Mouse (Mus musculus) MEL (cell line): ENCODE results near the gene Fam57b. TPM values are rescaled to one million over a fixed set of nuclear protein-coding genes. Genes with fewer than 3 reads are reported as not detected.

Experiments
- DNase-seq: peaks from one replicate; pipeline ENCODE4 v3.0.0; 2011; ENCODE audit warnings: low read depth, low spot score
- H3K27ac ChIP-seq: 2 replicates; pipeline ENCODE4 v1.5.1; 2012; ENCODE audit warnings: low read depth, mild to moderate bottlenecking, control low read depth, low read length, moderate library complexity; ENCODE audit not compliant: control insufficient read depth
- H3K27me3 ChIP-seq, 2 experiments: fragments of 150-350 bp in 1 of 2; sonication (generic) in 1 of 2; 2 replicates each; pipeline ENCODE4 v1.6.1; 2012; ENCODE audit warnings: low read length in 2 of 2, mild to moderate bottlenecking in 2 of 2, improper control_type of control experiment in 1 of 2, moderate library complexity in 1 of 2; ENCODE audit not compliant: insufficient read depth in 2 of 2, control insufficient read depth in 1 of 2
- H3K36me3 ChIP-seq, 2 experiments: 2 replicates each; pipeline ENCODE4 v1.6.1; 2012 to 2014; ENCODE audit warnings: low read length in 2 of 2, improper control_type of control experiment in 1 of 2, inconsistent platforms in 1 of 2, mild to moderate bottlenecking in 1 of 2; ENCODE audit not compliant: insufficient read depth in 2 of 2, control insufficient read depth in 1 of 2
- H3K4me1 ChIP-seq, 2 experiments: fragments of 150-350 bp in 1 of 2; sonication (generic) in 1 of 2; 2 replicates each; pipeline ENCODE4 v1.6.1; 2012; ENCODE audit warnings: low read length in 2 of 2, improper control_type of control experiment in 1 of 2, mild to moderate bottlenecking in 1 of 2; ENCODE audit not compliant: insufficient read depth in 2 of 2, control insufficient read depth in 1 of 2
- H3K4me3 ChIP-seq, 2 experiments: fragments of 150-350 bp in 1 of 2; sonication (generic) in 1 of 2; 2 replicates each; pipeline ENCODE4 v1.5.1; 2012; ENCODE audit warnings: low read depth in 2 of 2, low read length in 2 of 2, mild to moderate bottlenecking in 2 of 2, moderate library complexity in 2 of 2, control low read depth in 1 of 2, improper control_type of control experiment in 1 of 2; ENCODE audit not compliant: control insufficient read depth in 1 of 2, insufficient read depth in 1 of 2
- H3K79me2 ChIP-seq: 2 replicates; pipeline ENCODE4 v1.6.1; 2012; ENCODE audit warnings: mild to moderate bottlenecking, low read length, moderate library complexity; ENCODE audit not compliant: control insufficient read depth, poor library complexity, insufficient read depth
- H3K9ac ChIP-seq: 2 replicates; pipeline ENCODE4 v1.6.1; 2012; ENCODE audit warnings: low read depth, mild to moderate bottlenecking, control low read depth, low read length, moderate library complexity; ENCODE audit not compliant: control insufficient read depth, poor library complexity, severe bottlenecking
- H3K9me3 ChIP-seq: fragments of 150-350 bp; sonication (generic); replicated peaks from 2 replicates; pipeline ENCODE4 v1.6.1; 2012; ENCODE audit warnings: mild to moderate bottlenecking, low read length, improper control_type of control experiment, moderate library complexity; ENCODE audit not compliant: insufficient read depth
- BHLHE40 ChIP-seq: IDR thresholded peaks from 2 replicates; pipeline ENCODE4 v1.6.1; 2012; ENCODE audit warnings: low read depth, mild to moderate bottlenecking, inconsistent platforms, low read length, improper control_type of control experiment, borderline replicate concordance
- CHD1 ChIP-seq: IDR thresholded peaks from 2 replicates; pipeline ENCODE4 v1.6.1; 2012; ENCODE audit warnings: low read depth, mild to moderate bottlenecking, inconsistent platforms, low read length, improper control_type of control experiment
- CHD2 ChIP-seq: IDR thresholded peaks from 2 replicates; pipeline ENCODE4 v1.6.1; 2011; ENCODE audit warnings: low read length, improper control_type of control experiment
- CTCF ChIP-seq, 3 experiments: IDR thresholded peaks in 2 of 3; conservative IDR thresholded peaks in 1 of 3; 2 replicates each; pipeline ENCODE4 v1.5.1; 2011 to 2012; ENCODE audit warnings: low read length in 3 of 3, low read depth in 2 of 3, mild to moderate bottlenecking in 2 of 3, improper control_type of control experiment in 1 of 3, inconsistent platforms in 1 of 3, mixed read lengths in 1 of 3, moderate library complexity in 1 of 3; ENCODE audit not compliant: control insufficient read depth in 1 of 3, insufficient read depth in 1 of 3, poor library complexity in 1 of 3, severe bottlenecking in 1 of 3
- E2F4 ChIP-seq: IDR thresholded peaks from 2 replicates; pipeline ENCODE4 v1.6.1; 2011; ENCODE audit warnings: low read depth, low read length, improper control_type of control experiment, borderline replicate concordance
- ELF1 ChIP-seq: IDR thresholded peaks from 2 replicates; pipeline ENCODE4 v1.6.1; 2014; ENCODE audit warnings: low read depth, mild to moderate bottlenecking, inconsistent platforms, low read length, improper control_type of control experiment, moderate library complexity
- EP300 ChIP-seq, 2 experiments: IDR thresholded peaks; 2 replicates each; pipeline ENCODE4 v1.6.1; 2011; ENCODE audit warnings: improper control_type of control experiment in 2 of 2, low read length in 2 of 2, low read depth in 1 of 2, mild to moderate bottlenecking in 1 of 2
- ETS1 ChIP-seq: IDR thresholded peaks from 2 replicates; pipeline ENCODE4 v1.6.1; 2012; ENCODE audit warnings: low read depth, mild to moderate bottlenecking, inconsistent platforms, low read length, improper control_type of control experiment, moderate library complexity
- GABPA ChIP-seq: IDR thresholded peaks from 2 replicates; pipeline ENCODE4 v1.6.1; 2012; ENCODE audit warnings: low read depth, mild to moderate bottlenecking, inconsistent platforms, low read length, improper control_type of control experiment, moderate library complexity
- GATA1 ChIP-seq: IDR thresholded peaks from 2 replicates; pipeline ENCODE4 v1.6.1; 2011; ENCODE audit warnings: low read depth, low read length, improper control_type of control experiment
- HCFC1 ChIP-seq: IDR thresholded peaks from 2 replicates; pipeline ENCODE4 v1.6.1; 2012; ENCODE audit warnings: low read depth, mild to moderate bottlenecking, inconsistent platforms, low read length, improper control_type of control experiment, moderate library complexity
- JUND ChIP-seq: IDR thresholded peaks from 2 replicates; pipeline ENCODE4 v1.6.1; 2011; ENCODE audit warnings: low read depth, mild to moderate bottlenecking, improper control_type of control experiment, low read length
- KAT2A ChIP-seq: conservative IDR thresholded peaks from 2 replicates; pipeline ENCODE4 v1.6.1; 2012; ENCODE audit warnings: low read depth, low read length, improper control_type of control experiment, inconsistent platforms
- MAFK ChIP-seq: IDR thresholded peaks from 2 replicates; pipeline ENCODE4 v1.6.1; 2011; ENCODE audit warnings: low read depth, mild to moderate bottlenecking, low read length, improper control_type of control experiment, borderline replicate concordance
- MAX ChIP-seq: IDR thresholded peaks from 2 replicates; pipeline ENCODE4 v1.6.1; 2011; ENCODE audit warnings: low read length, improper control_type of control experiment
- MAZ ChIP-seq: IDR thresholded peaks from 2 replicates; pipeline ENCODE4 v1.6.1; 2012; ENCODE audit warnings: low read depth, mild to moderate bottlenecking, inconsistent platforms, low read length, improper control_type of control experiment
- MEF2A ChIP-seq: IDR thresholded peaks from 2 replicates; pipeline ENCODE4 v1.6.1; 2014; ENCODE audit warnings: low read depth, mild to moderate bottlenecking, inconsistent platforms, low read length, improper control_type of control experiment; ENCODE audit not compliant: poor library complexity, insufficient replicate concordance, severe bottlenecking; ENCODE audit errors: extremely low read depth
- MXI1 ChIP-seq: IDR thresholded peaks from 2 replicates; pipeline ENCODE4 v1.6.1; 2011; ENCODE audit warnings: mild to moderate bottlenecking, low read depth, low read length, improper control_type of control experiment
- MYB ChIP-seq: IDR thresholded peaks from 2 replicates; pipeline ENCODE4 v1.6.1; 2011; ENCODE audit warnings: mild to moderate bottlenecking, low read depth, low read length, improper control_type of control experiment
- MYC ChIP-seq: IDR thresholded peaks from 2 replicates; pipeline ENCODE4 v1.6.1; 2011; ENCODE audit warnings: low read depth, mild to moderate bottlenecking, low read length, improper control_type of control experiment, moderate library complexity
- NELFE ChIP-seq: IDR thresholded peaks from 2 replicates; pipeline ENCODE4 v1.6.1; 2011; ENCODE audit warnings: low read depth, low read length, improper control_type of control experiment
- NRF1 ChIP-seq: IDR thresholded peaks from 2 replicates; pipeline ENCODE4 v1.6.1; 2014; ENCODE audit warnings: low read depth, mild to moderate bottlenecking, inconsistent platforms, low read length, improper control_type of control experiment, moderate library complexity; ENCODE audit not compliant: poor library complexity, insufficient read depth, severe bottlenecking
- POLR2A ChIP-seq, 2 experiments: IDR thresholded peaks; 2 replicates each; pipeline ENCODE4 v1.6.1; 2011 to 2012; ENCODE audit warnings: low read length in 2 of 2, mild to moderate bottlenecking in 2 of 2, control low read depth in 1 of 2, improper control_type of control experiment in 1 of 2, low read depth in 1 of 2, moderate library complexity in 1 of 2; ENCODE audit not compliant: control insufficient read depth in 1 of 2, insufficient read depth in 1 of 2, poor library complexity in 1 of 2
- POLR2AphosphoS2 ChIP-seq: IDR thresholded peaks from 2 replicates; pipeline ENCODE4 v1.6.1; 2011; ENCODE audit warnings: low read length, improper control_type of control experiment
- RAD21 ChIP-seq: IDR thresholded peaks from 2 replicates; pipeline ENCODE4 v1.6.1; 2011; ENCODE audit warnings: mild to moderate bottlenecking, low read depth, low read length, improper control_type of control experiment
- RCOR1 ChIP-seq: IDR thresholded peaks from 2 replicates; pipeline ENCODE4 v1.6.1; 2012; ENCODE audit warnings: low read depth, mild to moderate bottlenecking, inconsistent platforms, low read length, improper control_type of control experiment
- SIN3A ChIP-seq: IDR thresholded peaks from 2 replicates; pipeline ENCODE4 v1.6.1; 2012; ENCODE audit warnings: low read length, improper control_type of control experiment, inconsistent platforms
- SMC3 ChIP-seq: IDR thresholded peaks from 2 replicates; pipeline ENCODE4 v1.6.1; 2011; ENCODE audit warnings: low read depth, low read length, improper control_type of control experiment
- TAL1 ChIP-seq: IDR thresholded peaks from 2 replicates; pipeline ENCODE4 v1.6.1; 2012; ENCODE audit warnings: mild to moderate bottlenecking, inconsistent platforms, low read length, moderate library complexity, mixed read lengths
- TBP ChIP-seq: IDR thresholded peaks from 2 replicates; pipeline ENCODE4 v1.8.0; 2011; ENCODE audit warnings: low read depth, low read length, improper control_type of control experiment
- TCF12 ChIP-seq: IDR thresholded peaks from 2 replicates; pipeline ENCODE4 v1.6.1; 2014; ENCODE audit warnings: low read depth, mild to moderate bottlenecking, inconsistent platforms, low read length, improper control_type of control experiment, moderate library complexity
- UBTF ChIP-seq: IDR thresholded peaks from 2 replicates; pipeline ENCODE4 v1.6.1; 2012; ENCODE audit warnings: low read depth, mild to moderate bottlenecking, inconsistent platforms, low read length, improper control_type of control experiment, moderate library complexity, borderline replicate concordance; ENCODE audit not compliant: insufficient read depth
- USF1 ChIP-seq: IDR thresholded peaks from 2 replicates; pipeline ENCODE4 v1.6.1; 2014; ENCODE audit warnings: low read depth, mild to moderate bottlenecking, inconsistent platforms, low read length, improper control_type of control experiment, moderate library complexity
- ZC3H11A ChIP-seq: IDR thresholded peaks from 2 replicates; pipeline ENCODE4 v1.6.1; 2012; ENCODE audit warnings: low read depth, mild to moderate bottlenecking, inconsistent platforms, low read length, improper control_type of control experiment
- ZKSCAN1 ChIP-seq: IDR thresholded peaks from 2 replicates; pipeline ENCODE4 v1.6.1; 2012; ENCODE audit warnings: low read depth, mild to moderate bottlenecking, inconsistent platforms, low read length, improper control_type of control experiment, moderate library complexity
- ZMIZ1 ChIP-seq: IDR thresholded peaks from 2 replicates; pipeline ENCODE4 v1.6.1; 2012; ENCODE audit warnings: low read depth, mild to moderate bottlenecking, inconsistent platforms, low read length, improper control_type of control experiment, moderate library complexity
- ZNF384 ChIP-seq: IDR thresholded peaks from 2 replicates; pipeline ENCODE4 v1.6.1; 2012; ENCODE audit warnings: low read depth, mild to moderate bottlenecking, inconsistent platforms, low read length, improper control_type of control experiment
- polyA plus RNA-seq, 2 experiments: library from polyadenylated mRNA; stranded (reverse) in 1 of 2; unstranded in 1 of 2; fragments of >175 nt in 1 of 2; fragments of >200 nt in 1 of 2; gene quantifications; 2 replicates each; pipeline versions ENCODE4 v1.2.1 to v1.2.4; 2012; ENCODE audit warnings: low replicate concordance in 2 of 2, low read depth in 1 of 2; ENCODE audit not compliant: insufficient read length in 2 of 2, insufficient read depth in 1 of 2, missing spikeins in 1 of 2
- total RNA-seq: library from RNA; depleted of rRNA; stranded (reverse); fragments of 300-350 nt; gene quantifications from 2 replicates; pipeline ENCODE4 v1.2.3, GENCODE M21; 2012

The Fam57b gene
- total and polyA plus RNA-seq, 3 experiments: 0.50 to 1.7 TPM; not detected in 1

DNA sequence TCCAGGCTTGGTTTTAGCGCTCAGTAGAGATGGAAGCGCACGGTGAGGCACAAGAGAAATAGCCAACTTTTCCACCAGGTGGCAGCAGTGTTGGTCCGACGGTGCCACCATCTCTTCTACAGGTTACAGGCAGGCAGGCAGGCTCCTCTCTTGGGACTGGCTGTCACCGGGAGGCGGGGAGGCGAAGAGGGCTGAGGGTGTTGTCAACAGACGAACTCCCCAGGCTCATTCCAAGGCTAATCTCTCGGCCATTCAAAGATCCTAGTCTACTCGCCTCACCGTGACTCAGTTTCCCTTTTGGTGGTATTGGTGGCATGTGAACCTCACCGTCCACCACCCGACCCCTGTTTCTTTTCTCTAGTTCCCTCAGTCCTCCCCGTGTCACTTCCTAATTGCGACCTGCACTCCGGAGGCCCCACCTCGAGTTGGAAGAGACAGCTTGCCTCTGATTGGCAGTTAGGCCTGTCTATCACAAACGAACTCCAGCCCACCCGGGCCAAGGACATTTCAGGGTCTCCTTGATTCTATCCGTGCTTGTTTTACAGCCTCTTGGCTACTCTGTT lies 34.6 kb downstream of the Fam57b start:
- 0 out of 4 replicates have a peak, but pooled peaks cover 0 to 4% of the 10 kb centered on the region in 2 experiments for H3K4me1 ChIP-seq
- peak; percentile 97 for DNase-seq
- H3K4me3 ChIP-seq: peak overlapping the region; percentile 66 to 88
- peak overlapping the region; percentile 76 for H3K9ac ChIP-seq
- H3K36me3 ChIP-seq: no peaks in the 10 kb centered on the region
- no peaks in the 10 kb centered on the region for H3K9me3 ChIP-seq
- H3K79me2 ChIP-seq: no peaks in the 10 kb centered on the region
- peak overlapping the region; percentile 62 for H3K27ac ChIP-seq
- no peaks in the 10 kb centered on the region; a peak in 1 of 4 replicates for H3K27me3 ChIP-seq
- TF ChIP-seq SMC3: peak; percentile 98
- peak; percentile 63 to 94 (median 93) for TF ChIP-seq CTCF (IDR thresholded peaks at IDR 0.05 in 2 of 3, conservative IDR thresholded peaks at IDR 0.05 in 1 of 3; ENCODE audit: control insufficient read depth in 1 of 3, insufficient read depth in 1 of 3, low read depth in 2 of 3, low read length in 3 of 3, poor library complexity in 1 of 3, severe bottlenecking in 1 of 3)
- TF ChIP-seq MYB: no peak
- TF ChIP-seq ZC3H11A: peak; percentile 90
- TF ChIP-seq GATA1: no peak
- peak in 1 of 2 experiments; percentile 68; a peak in 2 of 4 replicates for TF ChIP-seq POLR2A (IDR thresholded peaks at IDR 0.05; ENCODE audit: control insufficient read depth in 1 of 2, insufficient read depth in 1 of 2, low read depth in 1 of 2, low read length in 2 of 2, poor library complexity in 1 of 2)
- TF ChIP-seq ZKSCAN1: no peak
- TF ChIP-seq UBTF: no peak
- TF ChIP-seq BHLHE40: no peak
- TF ChIP-seq E2F4: no peak
- no peak; the same call in 1 of the 2 replicates for TF ChIP-seq CHD2
- TF ChIP-seq EP300 (IDR thresholded peaks at IDR 0.05; ENCODE audit: low read depth in 1 of 2, low read length in 2 of 2): no peak
- TF ChIP-seq ELF1: peak; percentile 72
- TF ChIP-seq NRF1: no peak
- peak; percentile 61 for TF ChIP-seq NELFE
- TF ChIP-seq MEF2A: no peak
- no peak for TF ChIP-seq MAX
- TF ChIP-seq GABPA: no peak
- TF ChIP-seq CHD1: peak; percentile 97
- no peak for TF ChIP-seq JUND
- peak; percentile 56; the same call in 1 of the 2 replicates for TF ChIP-seq MAZ
- peak; percentile 67; the same call in 1 of the 2 replicates for TF ChIP-seq MXI1
- no peak for TF ChIP-seq TCF12
- TF ChIP-seq KAT2A: no peak
- no peak for TF ChIP-seq ETS1
- peak; percentile 92 for TF ChIP-seq SIN3A
- TF ChIP-seq TAL1: no peak
- no peak for TF ChIP-seq USF1
- peak; percentile 85 for TF ChIP-seq RAD21
- peak; percentile 70 for TF ChIP-seq TBP
- peak; percentile 71; the same call in 1 of the 2 replicates for TF ChIP-seq HCFC1
- peak; percentile 61; the same call in 1 of the 2 replicates for TF ChIP-seq MYC
- no peak for TF ChIP-seq POLR2AphosphoS2
- TF ChIP-seq ZMIZ1: 0 out of 2 replicates have a peak, but pooled peaks have one; percentile 32
- TF ChIP-seq RCOR1: no peak
- no peak for TF ChIP-seq MAFK
- no peak for TF ChIP-seq ZNF384
